Mouse (Mus musculus): ENCODE measurements around the gene Klre1. TPM values are rescaled to one million over a fixed set of nuclear protein-coding genes. Genes with fewer than 3 reads are reported as not detected.
"Not testable (repeated sequence)": the region's sequence is repeated elsewhere in the genome, so short reads cannot be mapped to it uniquely, and the experiment has no call there.

The Klre1 gene
- polyA plus RNA-seq, 1 experiment from 2014 or later, result not detected

DNA sequence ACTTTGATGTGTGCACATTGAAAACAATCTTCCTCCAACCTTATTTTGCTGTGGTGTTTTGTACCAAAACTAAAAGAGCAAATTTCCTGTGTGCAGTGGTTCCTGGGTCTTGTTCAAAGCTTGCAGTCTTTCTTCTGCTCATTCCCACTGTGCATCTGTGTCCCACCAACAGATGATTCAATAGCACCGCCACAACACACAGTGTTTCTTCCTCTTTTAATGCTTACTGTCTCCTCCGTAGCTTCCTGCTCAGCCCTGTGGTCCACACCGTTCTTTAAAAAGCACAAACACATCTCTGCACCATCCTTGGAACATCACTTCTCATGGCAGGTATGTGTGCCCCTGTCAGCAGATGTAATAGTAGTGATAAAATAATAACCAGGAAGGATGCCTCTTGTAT lies 13.8 kb downstream of the Klre1 start, which contains the start of gene Klrd1:
TSS of gene Klrd1 (plus strand) at position 275 of the 400 bp plus-strand sequence.
- H3K27me3 ChIP-seq (replicated peaks), result no peaks in the 10 kb centered on the region
- no peak within 1 kb of the TSS for H3K27ac ChIP-seq (ENCODE audit: poor library complexity, severe bottlenecking)
- H3K9me3 ChIP-seq (replicated peaks), result no peaks in the 10 kb centered on the region
- no peak for ATAC-seq (ENCODE audit: insufficient number of reproducible peaks, low FRiP score)
- no peaks in the 10 kb centered on the region for H3K4me1 ChIP-seq (replicated peaks)
- no peak within 1 kb of the TSS for H3K9ac ChIP-seq
- H3K4me2 ChIP-seq, result no peak within 1 kb of the TSS
- whole genome bisulfite sequencing, result 74% methylated on average over 3 of the region's 3 CpGs
- no peaks in the 10 kb centered on the region for H3K36me3 ChIP-seq
- H3K4me3 ChIP-seq, result no peak within 1 kb of the TSS

- Histone ChIP-seq H3K9ac (no peak overlapping the region), H3K4me1 (replicated peaks) (no peaks in the 10 kb centered on the region), H3K9me3 (replicated peaks) (no peaks in the 10 kb centered on the region), H3K4me3 (no peak overlapping the region), H3K4me2 (no peak overlapping the region), H3K36me3 (no peaks in the 10 kb centered on the region), H3K27ac (ENCODE audit: poor library complexity, severe bottlenecking) (no peak overlapping the region), H3K27me3 (replicated peaks) (no peaks in the 10 kb centered on the region)
- ATAC-seq (ENCODE audit: insufficient number of reproducible peaks, low FRiP score), result no peak
Observed at GRCm38 (mm10) chr6:129608372-129608771, 30.7 kb downstream of the Klre1 start.

DNA sequence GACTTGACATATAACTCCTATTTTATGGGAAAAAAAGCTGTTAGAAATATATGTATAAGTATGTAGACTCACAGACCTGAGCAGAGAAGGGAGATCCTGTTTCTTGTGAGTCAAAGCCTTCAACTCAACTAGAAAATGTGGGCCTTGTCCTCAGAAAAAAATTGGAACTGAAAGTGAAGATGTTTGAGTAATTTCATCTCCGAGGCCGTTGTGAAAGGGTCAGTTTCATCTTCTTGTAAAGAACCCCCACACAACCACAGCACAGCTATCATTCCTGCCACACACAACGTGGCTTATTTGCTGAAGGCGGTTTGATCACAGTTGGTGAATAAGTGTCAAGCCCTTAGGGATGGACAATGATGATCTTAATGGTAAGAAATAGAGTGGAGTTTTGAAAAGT lies 46.0 kb downstream of the Klre1 start, which contains the start of gene Klrk1:
TSS of gene Klrk1 (minus strand) at position 130 of the 400 bp plus-strand sequence.
- Histone ChIP-seq H3K4me2 (no peak within 1 kb of the TSS), H3K9ac (no peak within 1 kb of the TSS), H3K4me3 (no peak within 1 kb of the TSS), H3K27me3 (replicated peaks) (no peaks in the 10 kb centered on the region), H3K36me3 (no peaks in the 10 kb centered on the region), H3K9me3 (replicated peaks) (no peaks in the 10 kb centered on the region), H3K27ac (ENCODE audit: poor library complexity, severe bottlenecking) (no peak within 1 kb of the TSS), H3K4me1 (replicated peaks) (no peaks in the 10 kb centered on the region)
- 73% methylated on average over 4 of the region's 4 CpGs for WGBS
- no peak for ATAC-seq (ENCODE audit: insufficient number of reproducible peaks, low FRiP score)

DNA sequence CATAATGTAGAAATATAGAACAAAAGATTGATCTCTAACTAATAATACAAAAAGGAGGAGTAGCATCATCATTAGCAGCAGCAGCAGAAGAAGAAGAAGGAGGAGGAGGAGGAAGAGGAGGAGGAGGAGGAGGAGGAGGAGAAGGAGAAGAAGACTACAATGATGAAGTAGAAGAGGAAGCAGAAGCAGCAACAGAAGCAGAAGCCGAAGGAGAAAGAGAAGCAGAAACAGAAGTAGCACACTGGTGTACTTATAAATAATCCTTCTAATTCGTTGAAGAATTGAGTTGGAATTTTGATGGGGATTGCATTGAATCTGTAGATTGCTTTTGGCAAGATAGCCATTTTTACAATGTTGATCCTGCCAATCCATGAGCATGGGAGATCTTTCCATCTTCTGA lies 53.3 kb downstream of the Klre1 start:
- not testable (repeated sequence) for H3K27ac ChIP-seq (ENCODE audit: poor library complexity, severe bottlenecking)
- 70% methylated on average over 2 of the region's 2 CpGs for WGBS

More for the DNA sequence above, 53.3 kb downstream of the Klre1 start:
- not testable (repeated sequence) for ATAC-seq (ENCODE audit: insufficient number of reproducible peaks, low FRiP score); H3K27me3 ChIP-seq (replicated peaks); H3K4me3 ChIP-seq; H3K9ac ChIP-seq; H3K4me1 ChIP-seq (replicated peaks); H3K36me3 ChIP-seq; H3K4me2 ChIP-seq; H3K9me3 ChIP-seq (replicated peaks)

Other genes with a start within 250 kb of the Klre1 start
- gene 4922502D21Rik, start 246.1 kb upstream of the Klre1 start, polyA plus RNA-seq (2016; fragmentation: Nextera tagmentation; extraction: Ambion mirVana), result not detected in 2 replicates
- gene Clec12a, start 235.2 kb upstream of the Klre1 start, polyA plus RNA-seq (2016; fragmentation: Nextera tagmentation; extraction: Ambion mirVana), result 0.31 and 0.78 TPM in 2 replicates
- gene Clec12b, start 192.0 kb upstream of the Klre1 start, polyA plus RNA-seq (2016; fragmentation: Nextera tagmentation; extraction: Ambion mirVana), result 0.33 and 0.64 TPM in 2 replicates
- gene Clec1b, start 180.6 kb upstream of the Klre1 start, polyA plus RNA-seq (2016; fragmentation: Nextera tagmentation; extraction: Ambion mirVana), result 6.6 and 7.4 TPM in 2 replicates
- gene Clec9a, start 169.0 kb upstream of the Klre1 start, polyA plus RNA-seq (2016; fragmentation: Nextera tagmentation; extraction: Ambion mirVana), result 0.10 and 0.27 TPM in 2 replicates
- 0.91 and 1.2 TPM in 2 replicates for gene Clec1a, start 125.9 kb upstream of the Klre1 start, polyA plus RNA-seq (2016; fragmentation: Nextera tagmentation; extraction: Ambion mirVana)
- 0.42 and 0.46 TPM in 2 replicates for gene Olr1, start 70.7 kb upstream of the Klre1 start, polyA plus RNA-seq (2016; fragmentation: Nextera tagmentation; extraction: Ambion mirVana)
- not detected in 2 replicates for gene Tmem52b, start 65.3 kb upstream of the Klre1 start, polyA plus RNA-seq (2016; fragmentation: Nextera tagmentation; extraction: Ambion mirVana)
- 44.3 and 44.4 TPM in 2 replicates for gene Gabarapl1, start 44.7 kb upstream of the Klre1 start, polyA plus RNA-seq (2016; fragmentation: Nextera tagmentation; extraction: Ambion mirVana)
- 0.23 TPM in 1 of 2 replicates, not detected in the other for gene Klrd1, start 13.9 kb downstream of the Klre1 start, polyA plus RNA-seq (2016; fragmentation: Nextera tagmentation; extraction: Ambion mirVana)
- not detected in 2 replicates for gene Klrk1, start 46.0 kb downstream of the Klre1 start, polyA plus RNA-seq (2016; fragmentation: Nextera tagmentation; extraction: Ambion mirVana)
- gene Klrc3, start 65.4 kb downstream of the Klre1 start, polyA plus RNA-seq (2016; fragmentation: Nextera tagmentation; extraction: Ambion mirVana), result not detected in 2 replicates
- not detected in 2 replicates for gene Klrc2, start 82.8 kb downstream of the Klre1 start, polyA plus RNA-seq (2016; fragmentation: Nextera tagmentation; extraction: Ambion mirVana)
- gene Klrc1, start 101.1 kb downstream of the Klre1 start, polyA plus RNA-seq (2016; fragmentation: Nextera tagmentation; extraction: Ambion mirVana), result not detected in 2 replicates
- gene Klri1, start 139.2 kb downstream of the Klre1 start, polyA plus RNA-seq (2016; fragmentation: Nextera tagmentation; extraction: Ambion mirVana), result not detected in 2 replicates
- not detected in 2 replicates for gene Klri2, start 162.6 kb downstream of the Klre1 start, polyA plus RNA-seq (2016; fragmentation: Nextera tagmentation; extraction: Ambion mirVana)
- gene Gm156, start 206.4 kb downstream of the Klre1 start, polyA plus RNA-seq (2016; fragmentation: Nextera tagmentation; extraction: Ambion mirVana), result not detected in 2 replicates